Mouse (Mus musculus): Measurements from ENCODE around the gene Fam227a. TPM values are rescaled to one million over a fixed set of nuclear protein-coding genes. Genes with fewer than 3 reads are reported as not detected.

Fam227a gene
- polyA plus RNA-seq (2012; fragmentation: generic; extraction: Trizol), result 0.74 TPM

- no peaks in the 10 kb centered on the region for H3K79me2 ChIP-seq (ENCODE audit: control insufficient read depth, insufficient read depth)
- peak within 1 kb of the TSS; percentile 40 for H3ac ChIP-seq (ENCODE audit: control insufficient read depth, insufficient read length)
- peak within 1 kb of the TSS; percentile 70 for H3K4me3 ChIP-seq
- peak within 1 kb of the TSS; percentile 84 for H3K4me2 ChIP-seq (ENCODE audit: low read depth)
- no peaks in the 10 kb centered on the region for H3K36me3 ChIP-seq (ENCODE audit: control insufficient read depth, insufficient read depth)
- H3K27me3 ChIP-seq (ENCODE audit: control insufficient read depth, insufficient read depth, insufficient read length), result no peaks in the 10 kb centered on the region
- TF ChIP-seq MYOG (IDR thresholded peaks at IDR 0.05; ENCODE audit: control insufficient read depth in 1 of 3, insufficient read depth in 1 of 3, insufficient read length in 2 of 3, low read depth in 2 of 3) (peak in 1 of 3 experiments; percentile 18), MYOD1 (IDR thresholded peaks at IDR 0.05; ENCODE audit: control insufficient read depth in 1 of 3, insufficient read length in 2 of 3, low read depth in 2 of 3) (no peak), POLR2AphosphoS2 (IDR thresholded peaks at IDR 0.05; ENCODE audit: insufficient read length, low read depth) (peak; percentile 86), TCF12 (IDR thresholded peaks at IDR 0.05; ENCODE audit: insufficient read depth, poor library complexity, severe bottlenecking) (no peak), USF1 (IDR thresholded peaks at IDR 0.05; ENCODE audit: low read depth) (no peak), CEBPB (IDR thresholded peaks at IDR 0.05; ENCODE audit: insufficient read depth, poor library complexity, severe bottlenecking) (no peak), MAX (IDR thresholded peaks at IDR 0.05; ENCODE audit: low read depth) (no peak), POLR2A (IDR thresholded peaks at IDR 0.05; ENCODE audit: insufficient read length, low read depth) (peak; percentile 88), TCF3 (IDR thresholded peaks at IDR 0.05; ENCODE audit: insufficient read length, low read depth) (no peak), SRF (IDR thresholded peaks at IDR 0.05; ENCODE audit: control insufficient read depth, insufficient read length, low read depth) (peak; percentile 7), E2F4 (IDR thresholded peaks at IDR 0.05; ENCODE audit: insufficient read depth) (no peak), REST (IDR thresholded peaks at IDR 0.05; ENCODE audit: insufficient read depth, insufficient read length) (no peak)
These were observed at the start of gene Fam227a, which contains the start of gene Cby1 for GRCm38 (mm10) chr15:79658531-79659375. TSS of gene Fam227a (minus strand) at chr15:79658956. TSS of gene Cby1 (plus strand) at chr15:79659199.

DNA sequence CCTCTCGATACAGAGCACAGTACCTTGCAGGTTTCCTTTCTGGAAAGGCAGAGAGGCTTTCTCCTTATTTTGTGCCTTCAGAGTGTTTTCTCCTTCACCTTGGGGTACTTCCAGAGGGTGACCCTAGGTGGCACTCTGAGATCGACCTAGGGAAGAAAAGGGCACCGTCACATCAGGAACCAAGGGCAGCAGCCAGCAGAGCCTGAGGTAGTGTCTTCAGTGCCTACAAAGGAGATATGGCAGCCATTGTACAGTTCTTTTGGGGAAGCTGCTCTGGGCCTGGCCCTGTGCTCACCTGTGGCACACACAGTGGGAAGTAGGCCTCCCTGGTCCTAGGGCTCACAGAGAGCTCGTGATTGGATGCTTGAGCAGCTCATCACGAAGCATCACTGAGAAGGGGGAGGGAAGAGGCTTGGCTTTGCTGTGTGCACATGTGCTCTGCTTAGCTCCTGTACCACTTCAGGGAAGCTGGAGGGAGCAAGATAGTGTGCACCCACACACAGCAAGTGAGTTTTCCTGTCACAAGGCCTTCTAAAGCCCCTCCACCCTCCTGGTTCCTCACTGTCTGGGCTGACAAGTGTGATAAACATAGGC, 49.6 kb upstream of the Fam227a start:
- H3K27me3 ChIP-seq (ENCODE audit: control insufficient read depth, insufficient read depth, insufficient read length), result no peaks in the 10 kb centered on the region
- H3K4me2 ChIP-seq (ENCODE audit: low read depth), result no peak overlapping the region
- H3ac ChIP-seq (ENCODE audit: control insufficient read depth, insufficient read length), result no peak overlapping the region
- H3K36me3 ChIP-seq (ENCODE audit: control insufficient read depth, insufficient read depth), result peaks cover 35% of the 10 kb centered on the region
- no peak overlapping the region for H3K4me3 ChIP-seq
- TF ChIP-seq E2F4 (IDR thresholded peaks at IDR 0.05; ENCODE audit: insufficient read depth) (no peak), REST (IDR thresholded peaks at IDR 0.05; ENCODE audit: insufficient read depth, insufficient read length) (no peak), TCF12 (IDR thresholded peaks at IDR 0.05; ENCODE audit: insufficient read depth, poor library complexity, severe bottlenecking) (no peak), POLR2AphosphoS2 (IDR thresholded peaks at IDR 0.05; ENCODE audit: insufficient read length, low read depth) (no peak), POLR2A (IDR thresholded peaks at IDR 0.05; ENCODE audit: insufficient read length, low read depth) (no peak), TCF3 (IDR thresholded peaks at IDR 0.05; ENCODE audit: insufficient read length, low read depth) (no peak), USF1 (IDR thresholded peaks at IDR 0.05; ENCODE audit: low read depth) (no peak), MAX (IDR thresholded peaks at IDR 0.05; ENCODE audit: low read depth) (no peak), SRF (IDR thresholded peaks at IDR 0.05; ENCODE audit: control insufficient read depth, insufficient read length, low read depth) (no peak), MYOG (IDR thresholded peaks at IDR 0.05; ENCODE audit: control insufficient read depth in 1 of 3, insufficient read depth in 1 of 3, insufficient read length in 2 of 3, low read depth in 2 of 3) (no peak), MYOD1 (IDR thresholded peaks at IDR 0.05; ENCODE audit: control insufficient read depth in 1 of 3, insufficient read length in 2 of 3, low read depth in 2 of 3) (no peak), CEBPB (IDR thresholded peaks at IDR 0.05; ENCODE audit: insufficient read depth, poor library complexity, severe bottlenecking) (no peak)
- no peaks in the 10 kb centered on the region for H3K79me2 ChIP-seq (ENCODE audit: control insufficient read depth, insufficient read depth)

DNA sequence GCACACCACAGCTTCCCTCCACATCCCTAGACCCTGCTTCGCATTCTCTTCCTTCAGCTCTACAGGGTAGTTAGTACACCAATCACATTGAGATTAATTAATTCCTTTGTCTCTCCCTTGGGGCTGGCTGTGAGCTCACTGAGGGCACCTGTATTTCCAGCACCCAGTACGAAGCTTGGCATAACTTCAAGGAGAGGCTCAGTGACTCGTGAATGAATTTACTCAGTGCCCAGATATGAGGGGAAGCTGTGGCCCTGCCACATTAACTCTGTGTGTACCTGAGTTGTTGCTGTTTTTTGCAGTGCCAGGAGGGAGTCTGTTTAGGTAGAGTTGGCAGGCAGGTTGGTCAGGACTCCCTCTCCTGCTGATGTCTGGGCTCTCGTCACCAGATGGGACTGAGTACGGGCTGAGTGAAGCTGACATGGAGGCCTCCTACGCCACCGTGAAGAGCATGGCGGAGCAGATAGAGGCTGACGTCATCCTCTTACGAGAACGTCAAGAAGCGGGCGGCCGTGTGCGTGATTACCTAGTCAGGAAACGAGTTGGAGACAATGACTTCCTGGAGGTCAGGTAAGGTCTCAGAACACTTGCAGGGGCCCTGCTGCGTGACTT, 48.0 kb upstream of the Fam227a start:
- Histone ChIP-seq H3K79me2 (ENCODE audit: control insufficient read depth, insufficient read depth) (no peaks in the 10 kb centered on the region), H3K4me2 (ENCODE audit: low read depth) (no peak overlapping the region), H3K4me3 (no peak overlapping the region), H3K27me3 (ENCODE audit: control insufficient read depth, insufficient read depth, insufficient read length) (no peaks in the 10 kb centered on the region), H3ac (ENCODE audit: control insufficient read depth, insufficient read length) (no peak overlapping the region), H3K36me3 (ENCODE audit: control insufficient read depth, insufficient read depth) (peaks cover 35% of the 10 kb centered on the region)
- TF ChIP-seq MAX (IDR thresholded peaks at IDR 0.05; ENCODE audit: low read depth), result no peak
- TF ChIP-seq MYOG (IDR thresholded peaks at IDR 0.05; ENCODE audit: control insufficient read depth in 1 of 3, insufficient read depth in 1 of 3, insufficient read length in 2 of 3, low read depth in 2 of 3), result no peak
- no peak for TF ChIP-seq TCF3 (IDR thresholded peaks at IDR 0.05; ENCODE audit: insufficient read length, low read depth)
- no peak for TF ChIP-seq USF1 (IDR thresholded peaks at IDR 0.05; ENCODE audit: low read depth)
- no peak for TF ChIP-seq POLR2AphosphoS2 (IDR thresholded peaks at IDR 0.05; ENCODE audit: insufficient read length, low read depth)
- TF ChIP-seq MYOD1 (IDR thresholded peaks at IDR 0.05; ENCODE audit: control insufficient read depth in 1 of 3, insufficient read length in 2 of 3, low read depth in 2 of 3), result no peak
- TF ChIP-seq CEBPB (IDR thresholded peaks at IDR 0.05; ENCODE audit: insufficient read depth, poor library complexity, severe bottlenecking), result no peak
- no peak for TF ChIP-seq REST (IDR thresholded peaks at IDR 0.05; ENCODE audit: insufficient read depth, insufficient read length)
- no peak for TF ChIP-seq POLR2A (IDR thresholded peaks at IDR 0.05; ENCODE audit: insufficient read length, low read depth)
- no peak for TF ChIP-seq E2F4 (IDR thresholded peaks at IDR 0.05; ENCODE audit: insufficient read depth)
- TF ChIP-seq TCF12 (IDR thresholded peaks at IDR 0.05; ENCODE audit: insufficient read depth, poor library complexity, severe bottlenecking), result no peak
- no peak for TF ChIP-seq SRF (IDR thresholded peaks at IDR 0.05; ENCODE audit: control insufficient read depth, insufficient read length, low read depth)
